Mouse (Mus musculus): Measurements from ENCODE around the gene Vgll4. TPM values are rescaled to one million over a fixed set of nuclear protein-coding genes. Genes with fewer than 3 reads are reported as not detected.
A peak's percentile ranks its signal among the peaks of the same experiment; 100 is the strongest.
"Not testable (repeated sequence)": the region's sequence is repeated elsewhere in the genome, so short reads cannot be mapped to it uniquely, and the experiment has no call there.

Vgll4 gene
- polyA plus RNA-seq, 1 experiment from 2014 or later: 76.0 TPM

GRCm38 (mm10) chr6:114932116-114932500, 37.7 kb downstream of the Vgll4 start:
- Histone ChIP-seq H3K27ac (peak overlapping the region; percentile 82), H3K4me2 (replicated peaks) (peak overlapping the region; percentile 38), H3K9ac (no peak overlapping the region), H3K4me1 (replicated peaks) (peaks cover 27% of the 10 kb centered on the region), H3K4me3 (replicated peaks) (no peak overlapping the region), H3K27me3 (replicated peaks) (no peaks in the 10 kb centered on the region), H3K9me3 (no peaks in the 10 kb centered on the region), H3K36me3 (no peaks in the 10 kb centered on the region)
- ATAC-seq: no peak
- 49% methylated on average over 5 of the region's 5 CpGs for WGBS

DNA sequence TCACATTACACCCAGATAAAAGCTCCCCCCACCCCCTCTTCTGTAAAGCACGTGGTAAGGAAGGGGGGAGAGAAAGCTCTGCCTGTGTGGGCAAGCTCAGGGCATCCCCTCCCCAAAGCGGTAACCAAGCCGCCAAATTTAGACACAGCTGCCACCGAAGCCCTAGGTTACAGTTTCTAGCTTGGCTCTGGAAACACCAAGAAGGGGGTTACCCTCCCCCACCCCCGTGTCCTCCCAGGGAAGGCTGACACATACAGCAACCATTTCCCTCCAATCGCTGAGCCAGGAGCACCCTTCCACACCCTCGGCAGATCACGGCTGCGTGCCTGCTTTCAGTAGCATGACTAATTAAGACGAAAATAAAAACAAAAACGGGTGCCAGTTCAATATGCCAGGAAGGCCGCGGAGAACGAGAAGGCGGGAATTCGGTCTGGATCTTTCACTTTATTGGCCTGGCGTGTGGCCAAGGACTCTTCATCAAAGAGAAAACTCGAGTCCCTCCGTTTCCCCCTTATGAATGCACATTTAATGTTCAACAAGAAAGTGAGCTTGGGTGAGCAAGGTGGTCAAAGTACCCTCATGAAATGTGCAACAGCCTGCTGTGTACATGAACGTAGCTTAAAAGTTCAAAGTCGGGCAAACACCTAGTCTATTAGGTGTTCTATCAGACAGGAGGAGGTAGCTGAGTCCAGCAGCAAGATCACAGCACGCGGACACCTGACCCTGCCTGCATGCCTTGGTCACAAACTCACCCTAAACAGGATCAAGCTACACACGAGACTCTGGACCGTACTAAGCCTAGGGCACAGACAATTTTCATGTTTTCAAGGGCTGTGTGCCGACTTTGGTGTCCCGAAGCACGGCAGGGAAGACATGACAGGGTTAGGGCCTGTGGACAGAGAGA, 38.3 kb downstream of the Vgll4 start:
- no peaks in the 10 kb centered on the region for H3K36me3 ChIP-seq
- H3K27me3 ChIP-seq (replicated peaks): no peaks in the 10 kb centered on the region
- no peak overlapping the region for H3K4me3 ChIP-seq (replicated peaks)
- H3K9ac ChIP-seq: no peak overlapping the region; the same call in 1 of the 2 replicates
- peak overlapping the region; percentile 82 for H3K27ac ChIP-seq
- peak overlapping the region; percentile 38 for H3K4me2 ChIP-seq (replicated peaks)
- no peaks in the 10 kb centered on the region for H3K9me3 ChIP-seq
- peak; percentile 49 for ATAC-seq
- peaks cover 27% of the 10 kb centered on the region for H3K4me1 ChIP-seq (replicated peaks)
- WGBS: 43% methylated on average over 28 of the region's 28 CpGs

DNA sequence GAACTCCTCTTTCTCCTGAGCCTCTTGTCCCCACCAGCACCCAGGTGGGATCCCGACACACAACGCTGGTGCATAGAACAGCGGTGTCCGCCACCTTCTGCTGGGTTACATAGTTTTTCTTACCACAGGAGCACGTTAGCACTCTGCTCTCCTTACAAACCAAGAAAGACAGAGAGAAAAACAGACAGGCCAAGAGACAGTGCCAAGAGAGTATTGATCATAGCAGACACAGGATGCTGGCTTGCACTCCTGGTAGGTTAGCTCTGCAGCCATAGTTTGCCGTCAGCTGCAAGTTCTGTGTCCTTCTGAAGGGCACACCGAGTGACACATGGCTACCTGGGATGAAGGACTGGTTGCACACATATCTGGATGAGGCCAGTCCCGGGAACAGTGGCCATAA, 39.1 kb downstream of the Vgll4 start:
- no peak overlapping the region for H3K4me3 ChIP-seq (replicated peaks)
- ATAC-seq: no peak
- no peaks in the 10 kb centered on the region for H3K36me3 ChIP-seq
- H3K4me2 ChIP-seq (replicated peaks): peak overlapping the region; percentile 50
- no peak overlapping the region; the same call in 1 of the 2 replicates for H3K9ac ChIP-seq
- no peaks in the 10 kb centered on the region for H3K9me3 ChIP-seq
- peaks cover 27% of the 10 kb centered on the region for H3K4me1 ChIP-seq (replicated peaks)
- 83% methylated on average over 8 of the region's 8 CpGs for WGBS
- H3K27me3 ChIP-seq (replicated peaks): no peaks in the 10 kb centered on the region
- peak overlapping the region; percentile 82 for H3K27ac ChIP-seq

DNA sequence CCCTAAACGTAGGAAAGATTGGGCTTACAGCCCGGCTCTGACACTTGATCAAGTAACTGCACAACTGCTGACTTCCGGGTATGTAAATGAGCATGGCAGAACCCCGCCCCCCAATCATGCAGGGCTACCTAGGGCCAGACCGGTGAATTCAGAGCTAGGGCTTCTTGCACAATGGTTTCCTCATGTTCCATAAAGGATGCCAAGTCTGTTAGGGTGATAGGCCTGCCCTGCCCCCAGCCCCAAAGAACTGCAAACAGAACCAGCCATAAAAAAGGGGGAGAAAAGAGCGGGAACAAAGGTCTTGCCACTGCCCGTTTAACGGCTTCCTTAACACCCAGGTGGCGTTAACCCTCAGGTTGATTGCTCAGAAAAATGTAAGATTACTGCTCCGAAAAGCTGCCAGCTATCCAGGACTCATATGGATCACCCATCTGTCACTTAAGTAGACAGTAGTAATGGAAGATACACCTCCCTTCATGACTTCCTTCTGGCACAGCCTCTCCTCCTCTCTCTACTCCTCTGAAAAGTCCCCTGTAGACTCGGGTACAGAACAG, 39.7 kb downstream of the Vgll4 start:
- 29% methylated on average over 11 of the region's 11 CpGs for WGBS
- H3K9ac ChIP-seq: peak overlapping the region; percentile 3; the same call in 1 of the 2 replicates

DNA sequence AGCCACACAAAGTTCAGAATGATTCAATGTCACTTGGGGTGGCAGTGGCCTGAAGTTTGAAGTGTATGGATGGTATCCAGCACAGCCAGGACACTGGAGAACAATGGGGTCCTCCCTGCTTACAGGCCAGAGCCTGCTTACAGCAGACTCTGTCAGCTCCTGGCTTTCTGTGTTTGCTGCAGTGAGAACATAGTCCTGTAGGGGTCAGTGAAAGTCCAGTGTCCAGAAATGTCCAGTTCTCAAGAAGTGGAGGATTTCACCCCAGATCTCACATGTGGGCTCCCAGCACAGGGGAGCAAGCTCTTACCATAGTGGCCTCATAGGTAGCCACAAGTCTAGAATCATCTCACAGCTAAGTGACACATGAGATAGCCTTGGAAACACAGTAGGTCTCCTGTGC, 40.4 kb downstream of the Vgll4 start:
- Histone ChIP-seq H3K9ac (no peak overlapping the region; the same call in 1 of the 2 replicates), H3K4me2 (replicated peaks) (peak overlapping the region; percentile 50), H3K36me3 (no peaks in the 10 kb centered on the region), H3K9me3 (no peaks in the 10 kb centered on the region), H3K4me3 (replicated peaks) (no peak overlapping the region), H3K27me3 (replicated peaks) (no peaks in the 10 kb centered on the region), H3K27ac (peak overlapping the region; percentile 71), H3K4me1 (replicated peaks) (peaks cover 27% of the 10 kb centered on the region)
- 0 out of 2 replicates have a peak, but pooled peaks have one; percentile 4 for ATAC-seq

More for the DNA sequence above, 39.7 kb downstream of the Vgll4 start:
- Histone ChIP-seq H3K4me2 (replicated peaks) (peak overlapping the region; percentile 50), H3K9me3 (no peaks in the 10 kb centered on the region), H3K4me1 (replicated peaks) (peaks cover 27% of the 10 kb centered on the region), H3K27ac (peak overlapping the region; percentile 82), H3K27me3 (replicated peaks) (no peaks in the 10 kb centered on the region), H3K4me3 (replicated peaks) (no peak overlapping the region), H3K36me3 (no peaks in the 10 kb centered on the region)
- ATAC-seq: peak; percentile 86

DNA sequence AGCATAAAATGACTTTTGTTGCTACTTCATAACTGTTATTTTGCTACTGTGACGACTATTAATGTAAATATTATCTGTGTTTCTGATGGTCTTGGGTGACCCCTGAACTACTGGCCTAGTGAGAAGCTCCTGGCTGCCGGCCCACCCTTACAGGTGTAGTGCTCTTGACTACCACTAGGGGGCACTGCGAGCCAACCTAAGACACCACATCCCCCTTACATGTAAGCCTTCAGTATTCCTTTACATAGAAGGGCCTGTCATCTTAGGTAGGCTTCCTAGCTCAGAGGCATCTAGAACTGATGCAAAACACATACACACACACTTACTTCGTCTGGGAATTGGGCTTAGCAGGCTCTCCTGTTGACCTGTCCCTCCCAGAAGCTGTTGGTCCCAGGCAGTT, 41.3 kb downstream of the Vgll4 start:
- no peak overlapping the region for H3K9ac ChIP-seq
- no peaks in the 10 kb centered on the region for H3K36me3 ChIP-seq
- WGBS: 4% methylated on average over 4 of the region's 4 CpGs
- H3K27ac ChIP-seq: no peak overlapping the region
- no peaks in the 10 kb centered on the region for H3K9me3 ChIP-seq
- no peak overlapping the region for H3K4me2 ChIP-seq (replicated peaks)
- peaks cover 27% of the 10 kb centered on the region for H3K4me1 ChIP-seq (replicated peaks)
- ATAC-seq: no peak
- no peak overlapping the region for H3K4me3 ChIP-seq (replicated peaks)
- no peaks in the 10 kb centered on the region for H3K27me3 ChIP-seq (replicated peaks)

DNA sequence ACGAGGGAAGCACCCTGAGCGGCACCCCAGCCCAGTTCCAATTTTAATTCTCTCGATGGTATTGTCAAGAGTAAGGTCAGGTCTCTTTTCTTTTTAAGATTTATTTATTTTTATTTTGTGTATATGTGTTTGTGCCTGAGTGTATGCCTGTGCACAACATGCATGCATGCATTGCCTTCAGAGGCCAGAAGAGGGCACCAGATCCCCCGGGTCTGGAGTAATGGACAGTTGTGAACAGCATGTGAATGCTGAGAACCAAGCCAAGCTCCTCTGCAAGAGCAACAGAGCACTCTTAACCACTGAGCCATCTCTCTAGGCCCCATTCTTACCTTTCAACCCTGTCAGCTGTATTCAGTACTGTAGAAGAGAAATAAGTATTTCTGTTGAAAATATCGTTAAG, 42.4 kb downstream of the Vgll4 start:
- Histone ChIP-seq H3K4me1 (replicated peaks) (peaks cover 25% of the 10 kb centered on the region), H3K9me3 (no peaks in the 10 kb centered on the region), H3K4me2 (replicated peaks) (no peak overlapping the region), H3K36me3 (no peaks in the 10 kb centered on the region), H3K4me3 (replicated peaks) (no peak overlapping the region), H3K27me3 (replicated peaks) (no peaks in the 10 kb centered on the region), H3K9ac (no peak overlapping the region), H3K27ac (no peak overlapping the region)
- no peak for ATAC-seq
- 87% methylated on average over 5 of the region's 5 CpGs for WGBS

DNA sequence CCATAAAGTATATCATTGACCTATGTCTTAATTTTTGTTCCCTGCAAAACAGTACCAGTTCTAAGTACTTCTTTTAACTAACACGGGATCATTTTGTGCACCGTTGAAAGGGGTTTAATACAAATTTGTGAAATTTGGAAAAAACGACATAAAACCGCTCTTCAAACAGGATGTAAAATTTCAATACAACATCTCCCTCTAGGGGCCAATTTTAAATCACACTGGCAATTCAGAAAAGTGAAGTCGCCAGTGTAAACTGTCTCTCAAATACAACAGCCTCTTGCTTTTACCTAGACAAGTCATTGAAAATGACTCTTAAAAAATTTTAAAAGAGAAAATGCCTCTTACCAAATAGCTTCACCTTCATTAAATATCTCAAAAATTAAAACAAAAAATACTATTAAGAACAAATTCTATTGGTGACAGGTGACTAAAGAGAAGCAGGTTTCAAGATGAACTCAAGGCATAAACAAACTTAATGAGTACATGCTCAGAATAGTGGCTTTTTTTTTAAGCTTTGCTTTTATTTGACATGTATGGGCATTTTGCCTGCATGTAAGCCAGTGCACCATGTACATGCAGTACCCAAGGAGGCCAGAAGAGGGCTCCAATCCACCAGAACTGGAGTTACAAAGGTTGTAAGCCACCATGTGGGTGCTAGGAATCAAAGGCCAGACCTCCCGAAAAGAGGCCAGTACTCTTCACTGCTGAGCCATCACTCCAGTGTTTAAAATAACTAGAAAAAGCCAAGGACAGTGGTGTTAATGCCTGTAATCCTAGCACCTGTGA, 43.2 kb downstream of the Vgll4 start:
- no peaks in the 10 kb centered on the region for H3K27me3 ChIP-seq (replicated peaks)
- H3K4me1 ChIP-seq (replicated peaks): peaks cover 18% of the 10 kb centered on the region
- H3K4me3 ChIP-seq (replicated peaks): no peak overlapping the region
- ATAC-seq: no peak
- no peak overlapping the region for H3K9ac ChIP-seq
- no peaks in the 10 kb centered on the region for H3K36me3 ChIP-seq
- no peak overlapping the region for H3K4me2 ChIP-seq (replicated peaks)
- WGBS: 30% methylated on average over 6 of the region's 6 CpGs
- no peak overlapping the region for H3K27ac ChIP-seq
- H3K9me3 ChIP-seq: no peaks in the 10 kb centered on the region

GRCm38 (mm10) chr6:114925196-114925595, 44.6 kb downstream of the Vgll4 start:
- Histone ChIP-seq H3K9me3 (no peaks in the 10 kb centered on the region), H3K36me3 (no peaks in the 10 kb centered on the region), H3K27ac (no peak overlapping the region), H3K4me3 (replicated peaks) (no peak overlapping the region), H3K27me3 (replicated peaks) (no peaks in the 10 kb centered on the region), H3K9ac (no peak overlapping the region), H3K4me2 (replicated peaks) (no peak overlapping the region), H3K4me1 (replicated peaks) (peaks cover 7% of the 10 kb centered on the region; the same call in 1 of the 2 replicates)
- no peak for ATAC-seq
- WGBS: 84% methylated on average over 4 of the region's 4 CpGs

DNA sequence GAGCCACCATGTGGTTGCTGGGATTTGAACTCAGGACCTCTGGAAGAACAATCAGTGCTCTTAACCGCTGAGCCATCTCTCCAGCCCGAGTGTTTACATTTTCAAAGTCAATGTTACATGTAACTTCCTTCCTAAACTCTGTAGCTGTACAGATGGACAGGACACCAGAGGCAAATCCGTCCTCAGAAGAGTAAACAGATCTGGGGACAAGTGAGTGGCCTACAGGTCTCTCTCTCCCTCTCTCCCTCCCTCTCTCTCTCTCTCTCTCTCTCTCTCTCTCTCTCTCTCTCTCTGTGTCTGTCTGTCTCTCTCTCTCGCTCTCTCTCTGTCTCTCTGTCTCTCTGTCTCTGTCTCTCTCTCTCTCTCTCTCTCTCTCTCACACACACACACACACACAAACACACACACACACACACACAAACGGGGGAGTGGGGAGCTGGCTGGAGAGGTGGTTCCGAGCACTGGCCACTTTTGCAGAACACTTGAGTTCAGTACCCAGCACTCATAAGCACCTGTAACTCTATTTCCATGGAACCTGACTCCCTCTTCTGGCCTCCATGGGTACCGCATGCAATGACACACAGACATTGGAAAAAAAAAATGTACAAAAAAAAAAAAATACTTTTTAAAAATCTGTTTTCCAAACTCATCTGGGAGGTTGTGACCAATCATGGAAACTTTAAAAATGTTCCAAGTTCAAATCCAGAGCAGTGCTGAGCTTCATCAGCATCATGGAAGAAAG, 47.3 kb downstream of the Vgll4 start:
- H3K27me3 ChIP-seq (replicated peaks); H3K36me3 ChIP-seq; H3K27ac ChIP-seq; H3K4me3 ChIP-seq (replicated peaks); ATAC-seq; H3K9me3 ChIP-seq; H3K4me2 ChIP-seq (replicated peaks); H3K9ac ChIP-seq: not testable (repeated sequence)
- peaks cover 19% of the 10 kb centered on the region for H3K4me1 ChIP-seq (replicated peaks)
- 65% methylated on average over 7 of the region's 7 CpGs for WGBS

- no peaks in the 10 kb centered on the region for H3K9me3 ChIP-seq
- peak; percentile 91 for ATAC-seq
Measured at GRCm38 (mm10) chr6:114921632-114922354, 48.0 kb downstream of the Vgll4 start.

More at GRCm38 (mm10) chr6:114921632-114922354, 48.0 kb downstream of the Vgll4 start:
- WGBS: 3% methylated on average over 15 of the region's 15 CpGs
- Histone ChIP-seq H3K36me3 (no peaks in the 10 kb centered on the region), H3K4me1 (replicated peaks) (peaks cover 26% of the 10 kb centered on the region), H3K9ac (peak overlapping the region; percentile 74), H3K4me3 (replicated peaks) (peak overlapping the region; percentile 54), H3K4me2 (replicated peaks) (peak overlapping the region; percentile 65), H3K27ac (peak overlapping the region; percentile 86), H3K27me3 (replicated peaks) (no peaks in the 10 kb centered on the region)

All from intestine, embryonic 15.5 days (tissue).